Mouse (Mus musculus): ENCODE results near the gene Polr2c.

The Polr2c gene

DNA sequence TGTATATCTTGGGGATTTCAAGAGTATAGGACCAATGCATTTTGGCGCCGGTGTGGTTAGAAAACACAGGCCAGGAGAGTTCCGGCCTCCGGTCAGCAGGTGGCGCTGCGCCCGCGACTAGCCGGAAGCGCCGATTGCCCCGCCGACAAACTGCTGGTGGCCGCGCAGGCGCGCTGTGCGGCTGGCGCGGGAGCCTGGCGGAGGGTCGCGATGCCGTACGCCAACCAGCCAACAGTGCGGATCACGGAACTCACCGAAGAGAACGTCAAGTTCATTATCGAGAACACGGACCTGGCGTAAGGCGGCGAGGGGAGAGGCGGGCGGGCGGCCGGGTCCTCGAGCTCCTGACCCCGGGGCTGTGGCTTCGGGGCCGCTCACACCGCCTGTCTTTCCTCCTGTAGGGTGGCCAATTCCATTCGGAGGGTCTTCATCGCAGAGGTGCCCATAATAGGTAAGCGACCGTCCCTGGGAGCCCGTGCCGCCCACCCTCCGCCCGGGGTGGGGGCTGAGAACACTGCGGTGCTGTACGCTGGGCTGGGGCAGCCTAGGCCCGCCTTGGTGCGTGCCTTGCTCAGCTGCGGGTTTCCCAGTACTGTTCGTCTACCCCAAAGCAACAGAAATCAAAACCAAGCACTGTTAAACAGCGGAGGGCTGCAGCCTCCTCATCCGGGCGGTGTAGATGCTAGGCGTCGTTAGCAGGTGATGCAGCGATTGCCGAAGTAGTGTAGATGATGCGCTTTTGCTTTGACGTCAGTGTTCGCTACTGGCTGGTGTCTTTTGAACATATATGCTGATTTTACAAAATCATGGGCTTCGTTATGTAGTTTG, at the start of gene Polr2c:
Gene Polr2c (plus strand): TSS at position 105 of the 828 bp plus-strand sequence.
- peak; percentile 61; the same call in 1 of the 2 replicates for TF ChIP-seq GATA4 (IDR thresholded peaks at IDR 0.05; ENCODE audit: insufficient replicate concordance, low read length)

DNA sequence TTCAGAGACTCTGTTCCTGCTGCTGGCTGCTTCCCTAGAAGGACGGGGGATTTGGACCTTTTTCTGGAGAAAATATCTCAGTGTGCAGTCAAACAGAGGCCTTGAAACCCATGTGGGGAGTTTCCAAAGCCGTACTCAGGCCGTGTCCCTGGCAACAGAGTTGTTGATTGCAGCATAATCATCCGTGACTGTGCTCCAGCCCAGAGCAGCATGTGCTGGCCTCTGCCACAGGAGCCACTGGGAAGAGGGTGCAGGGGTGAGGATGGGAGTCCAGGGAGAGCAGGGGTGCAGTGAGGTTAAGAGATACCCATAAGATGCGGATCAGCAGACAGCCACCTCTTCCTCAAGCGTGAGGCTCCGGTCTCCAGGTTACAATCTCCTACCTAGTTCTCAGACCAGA, 49.7 kb upstream of the Polr2c start:
- TF ChIP-seq GATA4 (IDR thresholded peaks at IDR 0.05; ENCODE audit: insufficient replicate concordance, low read length): no peak

DNA sequence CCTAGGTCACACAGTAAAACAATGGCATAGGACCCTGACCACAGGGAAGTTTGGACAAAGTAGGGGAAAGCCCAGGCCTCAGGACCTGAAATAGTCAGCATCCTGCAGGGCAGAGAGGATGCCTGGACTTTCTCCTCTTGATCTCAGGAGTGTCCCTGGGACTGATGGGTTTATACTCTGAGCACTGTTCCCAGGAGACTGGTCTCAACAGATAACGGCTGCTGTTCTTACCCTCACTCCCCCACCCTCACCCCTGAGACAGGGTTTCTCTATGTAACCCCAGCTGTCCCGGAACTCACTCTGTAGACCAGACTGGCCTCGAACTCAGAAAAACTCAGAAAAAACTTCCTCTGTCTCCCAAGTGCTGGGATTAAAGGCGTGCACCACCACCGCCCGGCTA, 48.9 kb upstream of the Polr2c start:
- TF ChIP-seq GATA4 (IDR thresholded peaks at IDR 0.05; ENCODE audit: insufficient replicate concordance, low read length): no peak

DNA sequence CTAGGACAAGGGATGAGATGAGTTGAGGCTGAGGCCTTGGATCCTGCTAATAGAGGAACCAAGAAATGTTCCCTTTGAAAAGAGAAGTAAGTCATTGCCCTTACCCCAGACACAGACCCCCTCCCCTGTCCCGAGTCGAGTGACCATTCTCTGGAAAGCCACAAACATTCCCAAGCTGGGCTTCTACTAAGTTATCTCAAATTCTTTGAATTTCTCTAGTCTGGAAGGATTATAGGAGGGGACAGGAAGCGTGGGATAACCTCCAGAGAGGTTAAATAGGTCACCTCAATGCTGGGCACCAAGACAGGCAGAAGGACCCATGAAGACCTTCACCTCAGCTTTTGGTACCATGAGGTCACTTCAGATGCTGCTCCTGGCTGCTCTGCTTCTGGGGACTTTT, 47.1 kb upstream of the Polr2c start, which contains the start of gene Ccl17:
Gene Ccl17 (plus strand): TSS at position 301 of the 400 bp plus-strand sequence.
- TF ChIP-seq GATA4 (IDR thresholded peaks at IDR 0.05; ENCODE audit: insufficient replicate concordance, low read length): no peak

DNA sequence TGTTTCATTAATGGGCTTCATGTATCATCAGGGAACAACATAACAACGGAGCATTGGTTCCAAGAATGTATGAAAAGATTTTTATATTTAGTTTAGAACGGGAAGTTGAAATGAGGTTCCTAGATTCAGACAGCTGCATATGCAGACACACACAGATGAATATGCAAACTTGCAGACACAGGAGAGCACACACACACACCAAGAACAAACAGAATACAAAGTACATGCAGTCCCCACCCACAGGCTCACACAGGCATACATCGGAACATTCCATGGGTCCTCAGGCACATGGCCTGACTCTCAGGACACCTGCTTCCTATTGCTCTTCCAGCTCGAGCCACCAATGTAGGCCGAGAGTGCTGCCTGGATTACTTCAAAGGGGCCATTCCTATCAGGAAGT, 46.4 kb upstream of the Polr2c start:
- TF ChIP-seq GATA4 (IDR thresholded peaks at IDR 0.05; ENCODE audit: insufficient replicate concordance, low read length): no peak

DNA sequence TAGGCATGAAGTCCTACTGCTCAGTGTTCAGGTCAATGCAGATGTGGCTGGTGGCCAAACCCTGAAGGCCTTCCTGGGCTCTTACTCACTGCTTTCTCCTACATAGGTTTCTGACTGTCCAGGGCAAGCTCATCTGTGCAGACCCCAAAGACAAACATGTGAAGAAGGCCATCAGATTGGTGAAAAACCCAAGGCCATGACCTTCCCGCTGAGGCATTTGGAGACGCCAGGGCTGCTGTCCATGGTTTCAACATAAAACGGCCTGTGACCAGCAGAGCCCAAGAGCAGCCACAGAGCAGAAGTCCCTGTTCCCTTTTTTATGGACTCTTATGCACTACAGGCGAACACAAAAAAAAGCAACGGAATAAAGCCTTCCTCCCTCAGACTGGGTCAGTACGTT, 45.6 kb upstream of the Polr2c start:
- no peak for TF ChIP-seq GATA4 (IDR thresholded peaks at IDR 0.05; ENCODE audit: insufficient replicate concordance, low read length)

DNA sequence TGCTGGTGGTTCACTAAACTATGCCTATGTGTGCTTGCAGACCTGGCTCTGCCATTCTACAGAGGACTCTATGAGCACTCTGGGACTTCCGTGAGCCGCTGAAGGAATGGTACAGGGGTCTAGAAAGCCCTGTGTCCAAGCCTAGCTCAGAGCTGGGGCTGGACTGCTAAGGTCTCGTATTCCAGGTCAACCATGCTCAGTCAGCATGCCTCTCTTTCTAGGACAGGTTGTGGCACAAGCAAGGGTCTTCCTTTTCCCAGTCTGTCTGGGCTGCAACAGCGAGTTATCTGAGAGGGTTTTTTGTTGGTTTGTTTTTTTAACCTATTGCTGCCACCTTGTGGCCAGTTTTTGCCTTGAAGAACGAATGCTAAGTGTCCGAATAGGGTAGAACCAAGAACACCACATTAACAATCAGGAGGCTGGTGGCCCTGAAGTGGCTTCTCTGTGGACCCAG, 44.6 kb upstream of the Polr2c start:
- no peak for TF ChIP-seq GATA4 (IDR thresholded peaks at IDR 0.05; ENCODE audit: insufficient replicate concordance, low read length)

DNA sequence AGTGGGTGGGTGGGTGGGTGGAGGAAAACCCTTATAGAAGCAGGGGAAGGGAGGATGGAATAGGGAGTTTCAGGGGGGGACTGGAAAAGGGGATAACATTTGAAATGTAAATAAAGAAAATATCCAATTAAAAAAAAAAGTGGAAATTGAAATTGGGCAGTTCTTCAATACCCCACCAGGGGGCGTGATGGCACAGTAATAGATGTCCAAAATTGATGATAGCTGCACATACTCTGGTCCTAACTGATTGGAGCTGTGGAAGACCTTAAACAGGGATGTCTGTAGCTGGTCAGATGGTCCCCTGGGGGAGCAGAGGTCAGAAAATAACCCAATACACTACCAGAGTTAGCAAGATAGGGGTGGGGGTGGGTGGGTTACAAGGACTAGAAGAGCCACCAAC, 42.7 kb upstream of the Polr2c start:
- TF ChIP-seq GATA4 (IDR thresholded peaks at IDR 0.05; ENCODE audit: insufficient replicate concordance, low read length): no peak

DNA sequence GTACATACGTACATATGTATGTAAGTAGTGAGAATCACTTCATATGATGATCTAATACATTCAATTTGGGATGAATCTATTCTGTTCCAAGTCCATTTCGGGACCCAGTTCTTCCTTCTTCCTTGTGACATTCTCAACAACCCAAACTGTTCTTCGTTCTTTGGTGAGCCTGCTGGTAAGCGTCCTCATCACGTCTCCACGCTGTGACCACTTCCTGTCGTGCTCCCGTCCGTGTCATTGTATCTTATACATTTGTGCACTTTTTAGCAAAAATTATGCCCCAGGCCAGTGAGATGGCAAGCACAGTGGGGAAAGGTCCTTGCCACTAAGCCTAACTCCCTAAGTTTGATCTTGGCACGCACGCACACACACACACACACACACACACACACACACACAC, 39.3 kb upstream of the Polr2c start:
- no peak for TF ChIP-seq GATA4 (IDR thresholded peaks at IDR 0.05; ENCODE audit: insufficient replicate concordance, low read length)

DNA sequence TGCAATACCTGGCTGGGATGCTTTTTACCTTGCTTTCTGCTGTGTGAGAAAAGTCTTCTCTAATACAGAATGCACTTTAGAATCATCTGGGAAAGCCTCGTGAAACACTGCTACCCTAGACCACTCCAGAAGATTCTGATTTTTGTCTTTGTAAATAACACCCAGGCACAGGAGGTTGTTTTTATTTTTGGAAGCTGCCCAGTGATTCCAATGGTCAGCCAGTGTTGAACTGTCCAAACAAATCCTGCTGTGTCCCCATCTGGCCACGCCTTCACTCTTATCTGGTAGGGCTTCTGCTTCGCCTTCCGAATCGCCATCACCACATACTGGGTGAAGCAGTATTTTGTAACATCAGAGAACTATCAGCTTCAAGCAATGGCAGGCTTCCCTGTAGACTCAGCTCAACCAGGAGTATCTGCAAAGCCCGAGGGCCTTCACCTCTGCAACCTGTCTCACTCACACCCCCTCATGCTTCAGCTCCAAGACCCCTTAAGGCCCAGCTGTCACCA, 37.5 kb upstream of the Polr2c start:
- TF ChIP-seq GATA4 (IDR thresholded peaks at IDR 0.05; ENCODE audit: insufficient replicate concordance, low read length): peak; percentile 86

DNA sequence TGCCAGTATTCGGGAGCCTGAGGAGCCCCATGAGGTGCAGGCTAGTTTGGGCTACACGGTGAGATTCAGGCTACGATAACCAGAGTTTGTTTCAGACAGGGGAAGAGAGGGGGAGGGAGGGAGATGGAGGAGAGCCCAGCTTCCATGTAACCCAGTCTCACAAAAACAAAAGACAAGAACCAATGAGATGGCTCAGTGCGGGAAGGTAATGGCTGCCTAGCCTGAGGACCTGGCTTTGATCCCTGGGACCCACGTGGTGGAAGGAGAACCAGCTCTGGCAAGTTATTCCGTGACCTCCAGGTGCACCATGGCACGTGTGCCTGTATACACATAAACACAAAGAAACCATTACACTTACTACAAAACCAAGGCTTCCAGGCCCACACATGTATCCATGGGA, 36.7 kb upstream of the Polr2c start:
- TF ChIP-seq GATA4 (IDR thresholded peaks at IDR 0.05; ENCODE audit: insufficient replicate concordance, low read length): no peak

DNA sequence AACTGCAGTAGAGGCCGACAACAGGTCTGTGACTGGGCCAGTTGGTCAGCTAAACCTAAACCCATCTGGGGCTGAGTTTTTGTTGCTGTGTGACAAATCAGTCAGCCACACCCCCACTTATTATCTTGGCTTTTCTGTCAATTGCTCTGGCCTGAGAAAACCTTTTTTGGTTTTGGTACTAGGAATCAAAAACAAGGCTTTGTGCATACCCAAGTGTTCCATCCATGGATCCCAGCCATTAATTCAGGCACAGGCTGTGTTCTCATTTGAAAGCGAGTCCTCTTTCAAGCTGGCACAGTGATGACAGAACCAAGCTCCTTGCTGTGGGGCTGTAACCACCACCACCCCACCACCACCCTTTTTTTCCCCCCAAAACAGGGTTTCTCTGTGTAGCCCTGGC, 35.9 kb upstream of the Polr2c start:
- TF ChIP-seq GATA4 (IDR thresholded peaks at IDR 0.05; ENCODE audit: insufficient replicate concordance, low read length): no peak

DNA sequence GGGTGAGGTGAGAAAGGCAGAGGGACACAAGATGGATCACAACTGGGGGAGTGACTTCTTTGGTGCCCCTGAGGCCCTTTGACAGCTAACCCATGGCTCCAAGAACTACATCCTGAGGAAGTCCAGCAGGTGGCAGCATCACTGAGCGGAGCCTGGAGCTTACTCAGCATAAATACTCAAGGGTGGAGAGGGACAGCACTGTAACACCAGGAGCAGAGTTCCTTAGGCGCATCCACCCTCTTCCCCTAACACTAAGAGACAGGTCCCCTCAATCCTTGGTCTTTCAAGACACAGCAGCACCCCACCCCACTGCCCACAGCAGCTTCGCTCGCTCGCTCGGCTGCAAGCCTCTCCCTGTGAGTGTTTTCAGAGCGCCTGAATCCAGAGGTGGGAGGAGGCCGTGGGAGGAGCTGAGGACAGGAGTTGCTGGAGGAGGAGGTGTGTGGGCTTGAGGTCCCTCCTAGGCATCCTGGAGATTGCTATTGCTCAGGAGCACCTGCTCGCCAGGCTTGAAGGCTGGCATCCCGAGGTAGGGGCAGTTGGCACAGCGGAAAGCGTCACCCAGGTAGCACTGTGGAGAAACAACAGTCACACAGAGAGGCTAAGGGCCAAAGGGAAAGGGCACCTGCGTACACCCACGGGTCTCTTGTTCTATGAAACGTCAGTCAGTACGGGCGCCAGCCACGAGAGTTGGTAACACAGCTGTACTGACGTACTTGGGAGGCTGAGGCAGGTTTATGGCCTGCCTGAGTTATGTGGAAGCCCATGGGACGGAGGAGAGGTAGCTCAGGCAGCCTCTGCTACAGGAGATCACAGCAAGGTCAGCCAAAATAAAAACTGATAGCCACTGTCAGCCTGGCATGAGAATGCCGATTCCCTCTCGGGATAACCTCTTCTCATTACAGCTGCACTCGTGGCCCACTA, 34.4 kb upstream of the Polr2c start:
- TF ChIP-seq GATA4 (IDR thresholded peaks at IDR 0.05; ENCODE audit: insufficient replicate concordance, low read length): no peak

DNA sequence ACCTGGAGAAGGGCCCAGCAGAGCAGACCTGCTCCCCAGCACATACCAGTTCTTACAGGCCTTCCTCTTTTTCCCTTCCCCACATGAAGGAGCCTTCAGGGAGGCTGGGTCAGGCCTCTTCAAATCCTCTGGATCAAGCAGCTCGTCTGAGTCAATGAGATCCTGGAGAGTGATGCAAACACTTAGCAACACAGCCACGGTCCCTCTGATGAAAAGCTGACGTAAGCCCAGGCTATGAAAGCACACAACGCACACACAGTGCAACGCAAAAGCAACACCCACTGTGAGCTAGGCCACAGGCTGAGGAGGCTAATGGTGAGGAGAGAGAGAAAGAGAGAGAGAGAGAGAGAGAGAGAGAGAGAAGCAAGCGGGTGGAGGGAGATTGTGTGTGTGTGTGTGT, 32.1 kb upstream of the Polr2c start:
- no peak for TF ChIP-seq GATA4 (IDR thresholded peaks at IDR 0.05; ENCODE audit: insufficient replicate concordance, low read length)

DNA sequence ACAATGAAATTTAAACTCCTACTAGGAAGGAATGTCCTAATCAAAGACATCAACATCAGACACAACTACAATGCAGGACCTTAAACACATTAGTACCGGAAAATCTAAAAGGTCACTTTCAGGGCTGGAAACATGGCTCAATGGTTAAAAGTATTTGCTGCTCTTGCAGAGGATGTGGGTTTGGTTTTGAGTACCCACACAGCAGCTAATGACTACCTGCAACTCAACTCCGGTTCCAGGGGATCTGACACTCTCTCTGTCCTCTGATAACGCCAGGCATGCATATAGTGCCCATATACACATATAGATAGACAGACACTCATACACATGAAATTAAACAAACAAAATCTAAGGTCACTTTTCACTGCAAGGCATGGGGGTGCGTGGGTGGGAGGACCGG, 31.0 kb upstream of the Polr2c start:
- TF ChIP-seq GATA4 (IDR thresholded peaks at IDR 0.05; ENCODE audit: insufficient replicate concordance, low read length): no peak

DNA sequence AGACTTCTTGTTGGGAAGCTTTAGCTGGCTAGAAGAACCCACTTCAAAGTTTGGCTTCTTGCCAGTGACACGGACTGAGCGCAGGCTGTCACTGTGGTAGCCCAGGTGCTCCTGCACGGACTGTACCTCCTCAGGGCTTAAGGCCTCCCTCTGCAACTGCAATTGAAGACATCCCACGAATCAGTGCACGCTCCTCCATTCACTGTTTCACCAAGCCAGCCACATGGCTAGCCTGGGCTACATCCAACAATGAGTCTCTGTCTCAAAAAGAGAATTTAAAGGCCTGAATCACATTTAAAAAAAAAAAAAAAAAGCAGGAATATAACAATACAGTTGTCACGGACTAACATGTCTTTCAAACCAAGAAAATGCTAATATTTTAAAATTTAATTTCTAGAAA, 29.0 kb upstream of the Polr2c start:
- TF ChIP-seq GATA4 (IDR thresholded peaks at IDR 0.05; ENCODE audit: insufficient replicate concordance, low read length): no peak

Measured in liver, adult (tissue).